Mouse (Mus musculus) hindbrain, embryonic 11.5 days (tissue): ENCODE data around the gene Zfp773. TPM values are rescaled to one million over a fixed set of nuclear protein-coding genes. Genes with fewer than 3 reads are reported as not detected.
"Not testable (repeated sequence)": the region's sequence is repeated elsewhere in the genome, so short reads cannot be mapped to it uniquely, and the experiment has no call there.

Experiments used
- ATAC-seq: fragments of 200-750 bp; cut with Nextera tagmentation; 2 replicates; pipeline ENCODE4 v1.8.0; 2017; ENCODE audit warnings: mild to moderate bottlenecking, moderate TSS enrichment, moderate library complexity; ENCODE audit not compliant: low FRiP score
- DNase-seq: peaks from one replicate; pipeline ENCODE4 v3.0.0-alpha.2; 2015; ENCODE audit warnings: low spot score
- H3K27ac ChIP-seq: fragments of 300-500 bp; sonication (generic); 2 replicates; pipeline ENCODE4 v1.5.1; 2014; ENCODE audit warnings: mild to moderate bottlenecking, low read depth, low read length
- H3K27me3 ChIP-seq: fragments of 300-500 bp; sonication (generic); 2 replicates; pipeline ENCODE4 v1.6.1; 2014; ENCODE audit warnings: mild to moderate bottlenecking, low read length, moderate library complexity, mixed read lengths; ENCODE audit not compliant: control insufficient read depth, insufficient read depth
- H3K36me3 ChIP-seq: fragments of 300-500 bp; sonication (generic); 2 replicates; pipeline ENCODE4 v1.6.1; 2014; ENCODE audit warnings: mild to moderate bottlenecking, low read length, moderate library complexity, mixed read lengths; ENCODE audit not compliant: control insufficient read depth, insufficient read depth
- H3K4me1 ChIP-seq: fragments of 300-500 bp; sonication (generic); replicated peaks from 2 replicates; pipeline ENCODE4 v1.6.1; 2014; ENCODE audit warnings: low read length, mixed read lengths; ENCODE audit not compliant: control insufficient read depth, insufficient read depth
- H3K4me2 ChIP-seq: fragments of 300-500 bp; sonication (generic); replicated peaks from 2 replicates; pipeline ENCODE4 v1.6.1; 2014; ENCODE audit warnings: mild to moderate bottlenecking, low read depth, low read length
- H3K4me3 ChIP-seq: fragments of 300-500 bp; sonication (generic); 2 replicates; pipeline ENCODE4 v1.5.1; 2014; ENCODE audit warnings: low read depth, low read length
- H3K9ac ChIP-seq: fragments of 300-500 bp; sonication (generic); 2 replicates; pipeline ENCODE4 v1.6.1; 2014; ENCODE audit warnings: low read depth, low read length
- H3K9me3 ChIP-seq: fragments of 300-500 bp; sonication (generic); 2 replicates; pipeline ENCODE4 v1.6.1; 2016; ENCODE audit warnings: low read length; ENCODE audit not compliant: control insufficient read depth
- WGBS: fragments of 180-500 bp; shearing (Covaris S2); extraction: QIAGEN DNeasy Blood & Tissue Kit; methylation state at CpG from one replicate; pipeline ENCODE4 v1.1.7; 2014; 5-methylcytosine and 5-hydroxymethylcytosine counted together
- polyA plus RNA-seq: library from polyadenylated mRNA; unstranded; fragments of >200 nt; fragmentation: Nextera tagmentation; extraction: Ambion mirVana; gene quantifications from 2 replicates; pipeline ENCODE4 v1.2.1, GENCODE M21; 2014

The Zfp773 gene
- 7.6 and 9.6 TPM in 2 replicates for polyA plus RNA-seq

DNA sequence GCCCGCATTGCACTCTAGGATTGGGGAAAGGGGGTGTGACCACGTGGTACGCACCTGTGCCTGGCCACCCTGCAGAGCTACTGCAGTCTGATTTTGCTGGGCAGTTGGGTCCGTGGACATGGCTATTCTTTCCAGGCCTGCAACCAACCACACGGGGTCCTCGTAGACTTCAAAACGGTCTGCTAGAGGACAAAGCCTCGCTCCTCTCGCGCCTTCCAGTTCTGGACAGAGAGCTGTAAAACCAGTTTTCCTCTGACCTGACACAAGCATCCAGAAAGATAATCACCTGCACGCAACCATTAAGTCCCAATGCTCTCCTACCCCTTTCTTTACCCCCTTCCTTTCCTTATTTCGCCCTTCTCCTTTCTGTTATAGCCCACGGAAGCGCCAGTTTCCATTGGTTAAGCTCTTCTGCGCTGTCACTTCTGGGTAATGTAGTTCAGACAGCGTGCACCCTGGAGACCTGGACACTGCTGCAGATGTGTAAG is at the start of gene Zfp773:
TSS of gene Zfp773 (minus strand) at position 377 of the 488 bp plus-strand sequence.
- no peaks in the 10 kb centered on the region for H3K27me3 ChIP-seq
- no peaks in the 10 kb centered on the region for H3K36me3 ChIP-seq
- H3K9me3 ChIP-seq = no peaks in the 10 kb centered on the region
- peak; percentile 98 for ATAC-seq
- WGBS = 6% methylated on average over 16 of the region's 16 CpGs
- peak within 1 kb of the TSS; percentile 43 for H3K4me3 ChIP-seq
- H3K9ac ChIP-seq = peak within 1 kb of the TSS; percentile 48
- H3K4me2 ChIP-seq = peak within 1 kb of the TSS; percentile 33
- no peaks in the 10 kb centered on the region for H3K4me1 ChIP-seq
- H3K27ac ChIP-seq = peak within 1 kb of the TSS; percentile 63; the same call in 1 of the 2 replicates
- peak; percentile 79 for DNase-seq

GRCm38 (mm10) chr7:7185897-7186296 is 49.3 kb upstream of the Zfp773 start:
- Histone ChIP-seq H3K4me3 (no peak overlapping the region), H3K4me2 (no peak overlapping the region), H3K27ac (no peak overlapping the region), H3K9me3 (no peaks in the 10 kb centered on the region), H3K4me1 (no peaks in the 10 kb centered on the region), H3K36me3 (no peaks in the 10 kb centered on the region), H3K9ac (no peak overlapping the region), H3K27me3 (no peaks in the 10 kb centered on the region)
- DNase-seq = no peak
- 82% methylated on average over 1 of the region's 1 CpGs for WGBS
- no peak for ATAC-seq

DNA sequence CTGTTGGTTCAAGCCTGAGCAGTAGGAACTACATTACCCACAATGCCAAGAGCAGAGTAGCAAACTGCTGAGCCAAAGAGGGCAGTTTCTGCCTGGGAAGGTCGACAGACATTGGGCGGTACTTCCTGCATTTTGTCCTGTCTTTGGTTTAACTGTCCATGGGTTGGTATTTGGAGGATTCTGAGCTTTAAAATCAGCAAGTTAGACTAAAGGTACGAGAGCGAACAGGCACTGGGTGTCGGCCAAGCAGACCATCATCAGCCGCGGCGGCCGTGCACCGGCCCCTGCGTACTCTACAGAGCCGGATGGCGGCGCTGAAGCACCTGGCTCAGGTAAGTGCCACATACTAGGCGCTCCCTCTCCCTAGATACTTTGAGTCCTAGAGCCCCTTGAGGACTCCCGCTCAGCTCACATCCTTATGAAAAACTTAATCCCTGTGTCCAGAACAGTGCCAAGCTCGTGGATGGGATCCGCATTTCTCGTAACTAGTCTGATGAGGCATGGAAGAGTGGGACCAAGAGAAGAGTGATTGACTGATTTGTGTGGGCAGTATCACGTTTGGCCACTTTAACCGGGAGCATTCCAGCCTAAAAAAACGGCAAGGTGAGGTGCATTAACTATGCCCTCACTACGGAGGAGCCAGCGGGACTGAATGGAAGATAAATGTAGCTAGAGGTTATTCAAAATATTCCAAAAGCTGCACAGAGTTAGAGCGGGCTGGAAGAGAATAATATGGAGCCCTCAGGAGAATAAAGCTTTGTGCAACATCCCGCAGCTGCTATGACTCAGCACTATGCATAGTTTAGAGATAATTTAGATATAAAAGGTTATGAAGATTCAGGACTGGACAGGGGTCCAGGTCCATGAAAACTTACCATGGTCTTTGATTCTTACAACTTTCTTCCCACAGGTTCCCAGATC is 34.9 kb upstream of the Zfp773 start, which contains the start of gene Zfp418:
TSS of gene Zfp418 (plus strand) at position 104 of the 921 bp plus-strand sequence.
- Histone ChIP-seq H3K4me2 (peak within 1 kb of the TSS; percentile 61), H3K27ac (no peak within 1 kb of the TSS), H3K4me1 (no peaks in the 10 kb centered on the region), H3K36me3 (no peaks in the 10 kb centered on the region), H3K9ac (peak within 1 kb of the TSS; percentile 78), H3K9me3 (no peaks in the 10 kb centered on the region), H3K4me3 (peak within 1 kb of the TSS; percentile 65), H3K27me3 (no peaks in the 10 kb centered on the region)
- ATAC-seq (peak; percentile 98), DNase-seq (peak; percentile 64)
- WGBS = 2% methylated on average over 26 of the region's 26 CpGs

GRCm38 (mm10) chr7:7145991-7146608 is 9.5 kb upstream of the Zfp773 start:
- Histone ChIP-seq H3K4me1 (no peaks in the 10 kb centered on the region), H3K27ac (no peak overlapping the region), H3K27me3 (no peaks in the 10 kb centered on the region), H3K36me3 (no peaks in the 10 kb centered on the region), H3K9me3 (no peaks in the 10 kb centered on the region), H3K4me3 (no peak overlapping the region), H3K9ac (no peak overlapping the region), H3K4me2 (no peak overlapping the region)
- no peak for ATAC-seq
- 91% methylated on average over 15 of the region's 15 CpGs for WGBS
- no peak for DNase-seq

DNA sequence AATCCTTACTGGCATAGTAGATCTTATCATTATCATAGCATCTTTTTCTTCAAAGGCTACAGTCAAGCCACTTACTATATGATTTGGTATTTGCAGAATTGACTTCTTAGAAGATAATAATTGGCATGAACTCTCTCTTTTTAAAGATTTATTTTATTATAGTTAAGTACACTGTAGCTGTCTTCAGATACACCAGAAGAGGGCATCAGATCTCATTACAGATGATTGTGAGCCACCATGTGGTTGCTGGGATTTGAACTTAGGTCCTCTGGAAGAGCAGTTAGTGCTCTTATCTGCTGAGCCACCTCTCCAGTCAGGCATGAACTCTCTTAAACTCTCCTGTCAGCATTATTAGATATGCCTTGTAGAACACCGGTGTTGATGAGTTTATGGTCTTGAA is 7.7 kb upstream of the Zfp773 start:
- DNase-seq (no peak), ATAC-seq (no peak)
- no peak overlapping the region for H3K4me3 ChIP-seq
- no peaks in the 10 kb centered on the region for H3K36me3 ChIP-seq
- H3K9ac ChIP-seq = no peak overlapping the region
- WGBS = 88% methylated on average over 1 of the region's 1 CpGs
- H3K4me2 ChIP-seq = no peak overlapping the region
- H3K9me3 ChIP-seq = no peaks in the 10 kb centered on the region
- no peaks in the 10 kb centered on the region for H3K27me3 ChIP-seq
- no peak overlapping the region for H3K27ac ChIP-seq
- H3K4me1 ChIP-seq = no peaks in the 10 kb centered on the region

- WGBS = 81% methylated on average over 8 of the region's 8 CpGs
These were observed 3.8 kb downstream of the Zfp773 start for GRCm38 (mm10) chr7:7132751-7133150.

DNA sequence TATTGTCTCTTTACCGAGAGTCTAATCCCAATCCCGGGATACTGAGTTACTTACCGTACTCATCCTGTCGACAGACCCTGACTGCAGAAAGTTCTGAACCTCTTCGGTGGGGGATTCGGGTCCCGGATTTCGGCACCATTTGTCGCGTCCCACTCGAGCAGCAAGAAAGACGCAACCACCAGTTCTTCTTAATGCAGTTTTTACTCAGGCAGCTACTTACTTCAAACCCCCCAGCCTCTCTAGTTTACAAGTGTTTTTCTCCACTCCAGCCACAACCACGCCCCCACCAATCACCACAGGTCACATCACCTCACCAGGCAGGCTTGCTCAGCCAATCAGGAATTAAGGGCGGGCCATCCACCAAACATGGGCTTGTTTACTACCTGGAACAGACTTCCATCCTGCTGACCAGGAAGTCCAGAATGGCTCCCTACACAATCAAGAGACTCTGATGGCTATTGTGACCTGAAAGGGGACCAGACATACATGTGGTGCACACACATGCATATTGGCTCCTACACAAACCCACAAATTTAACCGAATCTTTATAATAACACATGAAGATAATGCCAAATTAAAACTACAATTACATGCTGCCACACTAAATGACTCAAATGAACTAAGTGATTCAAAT is 5.9 kb downstream of the Zfp773 start:
- 96% methylated on average over 14 of the region's 15 CpGs for WGBS
- not testable (repeated sequence) for H3K27me3 ChIP-seq, H3K9ac ChIP-seq, H3K4me1 ChIP-seq, H3K4me3 ChIP-seq, DNase-seq, ATAC-seq, H3K36me3 ChIP-seq, H3K4me2 ChIP-seq, H3K9me3 ChIP-seq, H3K27ac ChIP-seq

More at GRCm38 (mm10) chr7:7132751-7133150, 3.8 kb downstream of the Zfp773 start:
- DNase-seq = no peak
- no peak for ATAC-seq
- Histone ChIP-seq H3K4me3 (no peak overlapping the region), H3K27ac (no peak overlapping the region), H3K9me3 (no peaks in the 10 kb centered on the region), H3K36me3 (no peaks in the 10 kb centered on the region), H3K27me3 (no peaks in the 10 kb centered on the region), H3K9ac (no peak overlapping the region), H3K4me2 (no peak overlapping the region), H3K4me1 (no peaks in the 10 kb centered on the region)

DNA sequence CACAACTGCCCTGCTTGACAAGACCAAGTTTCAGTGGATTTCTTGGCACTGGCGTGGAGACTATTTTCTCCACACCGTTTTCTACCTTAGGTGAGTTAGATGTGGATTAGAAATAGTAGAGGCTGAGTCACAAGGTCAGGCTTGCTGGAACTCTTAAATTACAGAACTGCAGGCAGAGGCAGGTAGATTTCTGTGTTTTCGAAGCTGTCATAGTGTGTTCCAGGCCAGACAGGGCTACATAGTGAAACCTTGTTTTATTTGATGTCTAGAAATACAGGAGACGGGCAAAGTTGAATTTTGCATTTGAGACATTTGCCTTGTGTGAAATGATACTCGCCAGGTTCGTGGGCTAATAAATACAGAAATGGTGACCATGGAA is 15.0 kb downstream of the Zfp773 start:
- no peaks in the 10 kb centered on the region for H3K4me1 ChIP-seq
- H3K27me3 ChIP-seq = no peaks in the 10 kb centered on the region
- H3K9ac ChIP-seq = no peak overlapping the region
- H3K36me3 ChIP-seq = no peaks in the 10 kb centered on the region
- DNase-seq (no peak), ATAC-seq (no peak; the same call in 1 of the 2 replicates)
- 58% methylated on average over 6 of the region's 6 CpGs for WGBS
- peak overlapping the region; percentile 59 for H3K4me3 ChIP-seq
- no peaks in the 10 kb centered on the region for H3K9me3 ChIP-seq
- H3K4me2 ChIP-seq = no peak overlapping the region; the same call in 1 of the 2 replicates
- no peak overlapping the region for H3K27ac ChIP-seq
